Mouse (Mus musculus) heart, adult 9 months (tissue): ENCODE data around the gene Spns2.
"Not testable (repeated sequence)": the region's sequence is repeated elsewhere in the genome, so short reads cannot be mapped to it uniquely, and the experiment has no call there.

Source experiments
- DNase-seq, 2 experiments: peaks; one replicate each; pipeline ENCODE4 v3.0.0; 2022; ENCODE audit warnings: low spot score in 2 of 2

Gene Spns2

GRCm38 (mm10) chr11:72436756-72437650, 52.7 kb downstream of the Spns2 start:
- no peak for DNase-seq

- DNase-seq = no peak
Measured at GRCm38 (mm10) chr11:72436271-72436670, 53.4 kb downstream of the Spns2 start.

- peak; percentile 50 to 65 for DNase-seq
Measured at GRCm38 (mm10) chr11:72435694-72436045, 54.0 kb downstream of the Spns2 start.

GRCm38 (mm10) chr11:72434963-72435693, 54.6 kb downstream of the Spns2 start, which contains the start of gene Ggt6:
Ggt6 (plus strand) TSS chr11:72435526.
- DNase-seq = no peak

GRCm38 (mm10) chr11:72430311-72431068, 59.2 kb downstream of the Spns2 start:
- not testable (repeated sequence) for DNase-seq

- DNase-seq = peak; percentile 77 to 86
Measured at GRCm38 (mm10) chr11:72429288-72429690, 60.4 kb downstream of the Spns2 start.

- peak; percentile 79 to 91 for DNase-seq
Measured at GRCm38 (mm10) chr11:72428694-72429093, 61.0 kb downstream of the Spns2 start.

GRCm38 (mm10) chr11:72426884-72427283, 62.8 kb downstream of the Spns2 start:
- DNase-seq = no peak

- no peak for DNase-seq
Measured at GRCm38 (mm10) chr11:72425201-72425600, 64.5 kb downstream of the Spns2 start.

GRCm38 (mm10) chr11:72423686-72424085, 66.0 kb downstream of the Spns2 start:
- DNase-seq = no peak

- DNase-seq = no peak
Measured at GRCm38 (mm10) chr11:72421518-72422278, 68.0 kb downstream of the Spns2 start.

- no peak for DNase-seq
Measured at GRCm38 (mm10) chr11:72420460-72421122, 69.1 kb downstream of the Spns2 start.

GRCm38 (mm10) chr11:72419006-72419405, 70.7 kb downstream of the Spns2 start:
- DNase-seq = no peak

- no peak for DNase-seq
Measured at GRCm38 (mm10) chr11:72418227-72418626, 71.5 kb downstream of the Spns2 start.

- no peak for DNase-seq
Measured at GRCm38 (mm10) chr11:72417376-72417775, 72.3 kb downstream of the Spns2 start.

GRCm38 (mm10) chr11:72416666-72417065, 73.0 kb downstream of the Spns2 start:
- DNase-seq = peak; percentile 78 to 85

GRCm38 (mm10) chr11:72415155-72415554, 74.5 kb downstream of the Spns2 start:
- peak in 1 of 2 experiments; percentile 38 for DNase-seq

- DNase-seq = no peak
Measured at GRCm38 (mm10) chr11:72413601-72414190, 76.0 kb downstream of the Spns2 start.

- peak; percentile 89 to 93 for DNase-seq
Measured at GRCm38 (mm10) chr11:72413016-72413415, 76.7 kb downstream of the Spns2 start.

- DNase-seq = no peak
Measured at GRCm38 (mm10) chr11:72411945-72412344, 77.8 kb downstream of the Spns2 start.
